Mouse (Mus musculus) spleen, postnatal 14 days (tissue): ENCODE measurements around the gene Taldo1.

Source experiments
- DNase-seq, 2 experiments: peaks; one replicate each; pipeline ENCODE4 v3.0.0; 2021 to 2022; ENCODE audit warnings: low spot score in 2 of 2

The Taldo1 gene

DNA sequence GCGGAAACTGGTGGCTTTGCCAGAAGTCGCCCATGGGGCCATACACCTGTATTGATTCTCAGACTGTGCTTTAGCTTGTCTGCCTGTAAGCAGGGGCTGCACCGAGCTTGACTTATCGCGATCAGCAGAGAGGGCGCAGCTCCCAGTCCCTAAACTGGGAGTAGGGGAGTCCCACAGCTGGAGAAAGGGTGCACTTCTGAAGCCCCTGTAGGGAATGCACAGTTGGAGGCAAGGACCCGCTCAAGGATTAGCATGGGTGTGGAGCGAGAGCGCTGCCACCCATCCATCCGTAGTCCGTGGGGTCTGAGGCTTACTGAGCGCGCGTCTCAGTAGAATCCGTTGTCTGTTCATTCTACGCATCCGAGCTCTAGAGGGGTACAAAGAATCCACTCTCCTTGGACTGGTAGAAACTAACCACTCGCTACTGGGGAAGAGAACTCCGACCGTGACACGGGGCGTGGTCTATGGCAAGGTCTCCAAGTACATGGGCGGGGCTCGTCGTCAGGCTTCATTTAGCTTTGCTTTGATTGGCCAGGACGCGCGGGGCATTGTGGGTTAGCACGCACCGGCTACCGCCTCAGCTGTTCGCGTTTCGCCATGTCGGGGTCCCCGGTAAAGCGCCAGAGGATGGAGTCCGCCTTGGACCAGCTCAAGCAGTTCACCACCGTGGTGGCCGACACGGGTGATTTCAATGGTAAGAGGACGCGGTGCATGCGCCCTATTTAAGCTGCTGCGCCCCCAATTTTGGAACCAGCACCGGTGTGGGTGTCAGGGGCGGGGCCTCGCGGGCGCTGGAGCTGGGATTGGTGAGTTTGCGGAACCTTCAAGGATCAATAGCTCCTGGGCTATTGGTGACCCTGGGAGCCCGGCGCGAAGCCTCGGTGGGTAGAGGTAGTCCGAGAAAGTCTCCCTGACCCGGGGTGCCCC lies at the start of gene Taldo1:
Gene Taldo1, plus strand, starts transcription at position 575 of the 927 bp plus-strand sequence.
- peak; percentile 95 to 96 for DNase-seq

DNA sequence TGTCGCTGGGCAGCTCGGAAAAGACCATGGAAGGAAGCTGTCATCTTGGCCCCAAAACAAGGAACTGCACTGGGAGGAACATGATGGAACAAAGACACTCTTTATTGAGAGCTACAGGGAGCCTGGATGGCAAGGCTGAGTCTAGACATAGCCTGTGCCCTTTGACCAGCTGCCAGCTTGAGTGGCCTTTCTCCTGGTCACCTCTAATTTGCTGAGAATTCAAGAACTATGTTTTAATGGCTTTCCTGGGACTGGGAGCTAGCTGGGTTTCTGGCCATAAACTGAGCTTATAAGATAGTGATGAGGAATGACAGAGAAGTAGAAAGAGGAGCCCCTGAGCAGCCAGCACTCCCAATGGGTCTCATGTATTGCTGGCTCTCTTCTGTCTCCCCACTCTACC lies 48.8 kb upstream of the Taldo1 start:
- no peak for DNase-seq

DNA sequence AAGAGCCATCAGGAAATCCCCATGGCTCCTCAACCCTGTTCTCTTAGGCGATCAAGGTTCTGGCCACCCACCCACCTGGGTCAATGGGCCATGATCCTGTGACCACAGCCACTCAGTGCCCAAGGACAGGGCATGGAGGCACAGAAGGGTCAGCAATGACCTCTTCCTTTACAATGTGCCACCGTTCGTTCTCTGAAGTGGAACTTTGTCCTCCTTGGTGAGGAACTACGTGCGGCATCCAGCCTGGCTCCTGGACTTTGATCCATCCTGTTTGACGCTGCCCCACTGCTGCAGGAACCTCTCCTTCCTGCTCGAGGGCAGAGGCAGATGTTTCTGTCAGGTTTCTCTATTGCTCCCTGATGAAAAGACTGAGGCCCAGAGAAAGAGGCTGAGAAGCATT lies 48.3 kb upstream of the Taldo1 start:
- DNase-seq: no peak

DNA sequence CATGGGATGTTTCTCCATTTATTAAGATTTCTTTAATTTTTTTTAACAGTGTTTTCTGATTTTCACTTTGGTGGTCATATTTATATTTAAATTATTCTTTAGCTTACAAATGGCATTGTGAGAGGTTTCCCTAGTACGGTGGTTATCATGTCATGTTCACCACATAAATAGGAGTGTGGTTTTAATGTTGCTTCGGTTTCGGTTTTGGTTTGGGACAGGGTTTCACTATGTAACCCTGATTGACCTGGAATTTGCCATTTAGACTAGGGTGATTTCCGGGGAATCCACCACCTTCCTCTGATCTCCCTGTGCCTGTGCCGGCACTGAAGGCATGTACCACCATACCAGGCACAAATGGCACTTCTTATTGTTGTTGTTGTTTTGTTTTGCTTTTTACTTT lies 47.2 kb upstream of the Taldo1 start:
- DNase-seq: no peak

DNA sequence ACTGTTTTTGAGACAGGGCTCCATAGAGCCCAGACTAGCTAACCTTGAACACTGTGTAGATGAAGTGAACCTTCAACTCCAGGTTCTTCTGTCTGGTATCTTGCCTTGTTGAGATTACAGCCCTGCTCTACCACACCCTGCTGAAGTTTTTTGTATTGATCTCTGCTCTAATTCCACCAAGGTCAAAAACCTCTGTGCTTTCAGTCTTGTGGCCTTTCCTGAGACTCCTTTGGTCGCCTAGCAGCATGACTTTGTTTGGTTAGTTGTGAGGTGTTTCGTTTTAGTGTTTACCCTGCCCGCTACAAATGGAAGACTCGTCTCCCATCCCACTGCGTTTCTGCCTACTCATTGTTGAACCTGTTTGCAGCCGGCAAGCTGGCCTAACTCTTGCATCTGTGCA lies 40.9 kb upstream of the Taldo1 start:
- no peak for DNase-seq

DNA sequence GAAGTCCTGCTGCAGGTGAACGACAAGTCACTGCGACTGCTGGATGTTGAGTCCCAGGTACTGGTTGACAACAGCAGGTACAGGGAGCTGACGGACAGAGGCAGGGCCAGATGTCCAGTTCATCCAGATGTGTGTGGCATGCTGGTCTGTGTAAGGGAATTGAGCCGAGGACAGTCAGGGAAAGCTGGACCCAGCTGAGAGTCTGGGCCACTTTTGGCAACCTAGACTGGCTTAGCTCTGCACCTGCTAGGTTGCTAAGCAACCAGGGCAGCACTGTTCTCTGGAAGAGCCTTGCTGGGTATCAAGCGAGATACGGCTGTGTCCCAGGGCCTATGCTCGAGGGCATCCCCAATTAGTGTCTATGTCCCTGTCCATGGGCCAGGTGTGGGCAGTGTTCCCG lies 36.9 kb upstream of the Taldo1 start:
- no peak for DNase-seq

DNA sequence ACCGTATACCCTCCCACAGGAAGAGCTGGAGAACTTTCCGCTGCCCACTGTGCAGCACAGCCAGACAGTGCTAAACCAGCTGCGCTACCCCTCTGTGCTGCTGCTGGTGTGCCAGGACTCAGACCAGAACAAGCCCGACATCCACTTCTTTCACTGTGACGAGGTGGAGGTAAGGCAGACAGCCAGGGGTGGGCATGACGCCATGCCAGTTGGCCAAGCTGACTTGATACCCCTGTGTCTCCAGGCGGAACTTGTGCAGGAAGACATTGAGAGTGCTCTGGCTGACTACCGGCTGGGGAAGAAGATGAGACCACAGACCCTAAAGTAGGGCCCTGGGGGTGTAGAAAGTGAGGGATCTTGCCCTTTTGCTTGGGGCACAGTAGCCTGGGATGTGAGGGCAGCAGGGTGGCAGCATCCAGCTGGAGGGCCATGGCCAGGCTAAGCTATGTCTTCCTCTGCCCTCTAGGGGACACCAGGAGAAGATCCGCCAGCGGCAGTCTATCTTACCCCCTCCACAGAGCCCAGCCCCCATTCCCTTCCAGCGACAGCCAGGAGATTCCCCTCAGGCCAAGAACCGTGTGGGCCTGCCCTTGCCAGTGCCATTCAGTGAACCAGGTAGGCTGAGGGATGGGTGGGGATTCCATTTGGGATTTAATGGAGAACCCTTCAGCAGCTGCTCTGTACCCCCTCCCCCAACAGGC lies 36.2 kb upstream of the Taldo1 start:
- DNase-seq: no peak

DNA sequence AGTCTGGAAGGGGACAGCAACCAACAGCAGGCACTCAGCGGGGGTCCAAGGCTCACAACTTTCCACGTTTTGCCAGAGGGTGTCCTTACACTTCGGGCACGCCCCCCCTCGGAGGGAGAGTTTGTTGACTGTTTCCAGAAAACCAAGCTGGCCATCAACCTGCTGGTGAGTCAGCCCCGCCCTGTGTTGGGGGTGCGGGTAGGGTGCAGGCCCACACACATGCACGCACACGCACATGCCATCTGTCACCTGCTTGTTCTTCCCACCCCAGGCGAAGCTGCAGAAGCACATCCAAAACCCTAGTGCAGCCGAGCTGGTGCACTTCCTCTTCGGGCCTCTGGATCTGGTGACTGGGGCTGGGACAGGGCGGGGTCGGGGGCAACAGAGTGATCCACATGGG lies 35.0 kb upstream of the Taldo1 start:
- no peak for DNase-seq

DNA sequence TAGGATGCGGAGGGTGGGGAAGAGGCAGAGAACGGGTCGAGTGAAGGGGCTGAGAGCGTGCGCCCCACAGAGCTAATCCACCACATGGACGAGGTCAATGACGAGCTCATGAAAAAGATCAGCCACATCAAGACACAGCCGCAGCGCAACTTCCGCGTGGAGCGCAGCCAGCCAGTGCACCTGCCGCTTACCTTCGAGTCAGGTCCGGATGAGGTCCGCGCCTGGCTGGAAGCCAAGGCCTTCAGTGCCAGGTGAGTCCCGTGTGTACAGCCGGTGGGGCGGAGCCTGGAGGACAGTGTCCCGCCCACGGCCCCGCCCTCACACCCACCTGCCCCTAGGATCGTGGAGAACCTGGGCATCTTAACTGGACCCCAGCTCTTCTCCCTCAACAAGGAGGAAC lies 30.5 kb upstream of the Taldo1 start:
- DNase-seq: peak in 1 of 2 experiments; percentile 19

DNA sequence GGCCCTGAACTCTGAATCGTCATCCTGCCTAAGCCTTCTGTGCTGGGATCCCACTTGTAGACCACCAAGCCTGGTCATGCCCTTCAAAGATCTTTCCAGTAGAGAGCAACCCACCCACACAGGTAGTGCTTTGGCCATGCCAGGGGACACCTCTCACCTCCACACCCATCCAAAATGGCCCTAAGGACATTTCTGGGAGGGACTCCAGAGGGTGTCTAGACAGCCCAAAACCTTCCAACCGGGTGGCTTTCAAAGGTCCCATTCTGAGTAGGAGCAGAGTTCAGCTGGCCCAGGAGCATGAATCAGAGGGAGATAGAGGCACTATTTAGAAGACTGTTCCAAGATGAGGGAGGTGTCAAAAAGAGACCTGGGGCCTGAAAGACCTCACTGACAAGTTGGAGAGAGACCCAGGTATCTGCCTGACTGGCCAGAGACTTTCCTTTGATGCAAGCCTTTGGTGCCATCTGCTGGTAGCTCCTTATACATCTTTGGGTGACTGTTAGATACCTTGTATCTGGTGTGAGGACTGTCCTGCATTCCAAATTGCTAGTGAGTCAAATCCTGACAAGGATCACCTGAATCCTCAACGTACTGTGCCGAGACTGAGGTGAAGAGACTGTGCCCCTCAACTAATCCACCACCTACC lies 28.8 kb upstream of the Taldo1 start:
- DNase-seq: peak; percentile 49 to 75

DNA sequence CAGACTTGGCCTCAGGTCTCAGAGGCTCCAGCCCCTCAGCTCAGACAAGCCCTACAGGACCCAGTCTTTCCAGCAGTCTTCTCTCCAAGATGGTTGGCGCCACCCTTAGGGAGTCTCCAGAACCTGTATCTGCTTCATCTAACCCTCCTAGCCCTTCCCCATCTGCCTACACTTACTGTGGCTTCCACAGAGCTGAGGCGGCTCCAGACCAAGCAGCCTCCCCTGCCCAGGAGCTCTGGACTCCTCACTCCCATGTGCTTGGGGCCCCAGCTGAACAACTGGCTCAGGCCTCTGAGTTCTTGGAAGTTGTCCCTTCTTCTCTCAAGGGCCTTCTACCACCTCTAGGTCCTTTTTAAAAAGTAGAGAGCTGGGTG lies 28.3 kb upstream of the Taldo1 start:
- no peak for DNase-seq

DNA sequence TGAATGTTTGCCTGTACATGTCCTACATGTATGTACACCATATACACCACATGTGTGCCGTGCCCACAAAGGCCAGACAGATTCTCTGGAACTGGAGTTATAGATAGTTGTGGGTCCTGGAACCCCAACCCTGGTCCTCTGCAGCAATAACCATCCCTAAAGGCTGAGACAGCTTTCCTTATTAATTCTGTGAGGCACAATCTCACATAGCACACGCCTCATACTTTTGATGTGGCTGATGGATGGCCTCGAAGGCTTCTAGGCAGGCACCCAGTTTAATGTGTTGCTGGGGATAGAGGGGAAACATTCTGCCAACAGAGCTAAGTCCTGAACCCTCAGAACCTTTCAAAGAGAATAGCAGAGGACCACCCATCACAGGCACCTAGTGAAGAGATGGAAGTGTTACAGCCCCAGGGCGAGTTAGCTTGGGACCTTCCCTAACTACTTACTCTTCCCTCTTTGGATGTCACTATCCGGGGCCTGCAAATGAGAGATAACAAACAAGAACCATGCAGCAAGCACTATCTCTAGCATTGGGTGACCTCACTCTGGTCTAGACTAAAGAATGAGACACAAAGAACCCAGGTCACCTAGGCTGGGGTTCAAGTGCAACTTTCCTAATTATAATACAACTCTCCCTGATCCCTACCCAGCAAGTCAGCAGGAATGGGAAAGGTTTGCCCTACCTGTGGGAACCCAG lies 27.5 kb upstream of the Taldo1 start:
- no peak for DNase-seq

DNA sequence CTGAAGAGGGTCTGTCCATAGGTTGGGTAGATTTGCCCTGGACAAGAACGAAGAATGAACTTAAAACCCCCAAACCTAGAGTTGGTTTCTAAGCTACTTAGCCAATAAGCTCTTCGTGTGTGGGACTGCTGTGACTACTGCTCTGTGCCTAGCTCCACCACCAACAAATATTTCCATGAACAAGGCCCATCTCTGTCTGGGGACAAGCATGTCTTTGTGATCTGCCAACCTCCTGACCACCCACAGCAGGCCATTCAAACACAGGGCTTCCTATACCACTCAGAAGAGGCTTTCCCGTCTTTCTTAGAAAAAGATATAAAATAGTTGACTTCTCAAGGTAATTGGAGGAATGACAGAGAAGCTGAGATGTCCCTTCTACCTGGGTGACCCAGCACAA lies 27.0 kb upstream of the Taldo1 start:
- DNase-seq: no peak

DNA sequence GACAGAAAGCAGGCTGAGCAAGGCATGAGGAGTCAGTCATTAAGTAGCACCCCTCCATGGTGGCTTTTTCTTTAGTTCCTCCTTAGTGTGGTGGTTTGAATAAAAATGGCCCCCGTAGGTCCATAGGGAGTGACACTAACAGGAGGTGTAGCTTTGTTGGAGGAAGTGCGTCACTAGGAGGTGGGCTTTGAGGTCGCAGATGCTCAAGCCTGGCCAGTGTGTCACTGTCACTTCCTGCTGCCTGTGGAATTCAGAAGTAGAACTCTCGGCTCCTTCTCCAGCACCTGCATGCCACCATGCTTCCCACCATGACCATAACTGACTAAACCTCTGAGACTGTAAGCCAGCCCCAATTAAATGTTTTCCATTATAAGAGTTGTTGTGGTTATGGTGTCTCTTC lies 24.6 kb upstream of the Taldo1 start:
- no peak for DNase-seq

DNA sequence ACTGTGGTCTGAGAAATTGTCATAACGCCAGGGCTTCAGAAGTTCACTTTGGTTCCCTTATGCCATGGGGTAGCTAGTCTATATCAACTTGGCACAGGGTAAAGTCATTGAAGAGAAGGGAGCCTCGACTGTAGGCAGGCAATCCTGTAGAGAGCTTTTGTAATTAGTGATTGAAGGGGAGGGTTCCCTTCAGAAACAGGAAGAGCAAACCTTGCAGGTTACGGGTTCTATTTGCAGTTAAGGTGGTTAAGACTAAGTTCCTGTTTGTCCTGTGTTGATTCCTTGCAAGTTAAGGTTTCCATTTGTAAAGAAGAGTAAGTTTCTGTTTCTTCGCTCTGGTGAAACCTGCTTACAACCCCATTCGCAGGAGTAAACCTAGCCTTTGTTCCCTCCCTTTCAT lies 22.1 kb upstream of the Taldo1 start:
- no peak for DNase-seq

DNA sequence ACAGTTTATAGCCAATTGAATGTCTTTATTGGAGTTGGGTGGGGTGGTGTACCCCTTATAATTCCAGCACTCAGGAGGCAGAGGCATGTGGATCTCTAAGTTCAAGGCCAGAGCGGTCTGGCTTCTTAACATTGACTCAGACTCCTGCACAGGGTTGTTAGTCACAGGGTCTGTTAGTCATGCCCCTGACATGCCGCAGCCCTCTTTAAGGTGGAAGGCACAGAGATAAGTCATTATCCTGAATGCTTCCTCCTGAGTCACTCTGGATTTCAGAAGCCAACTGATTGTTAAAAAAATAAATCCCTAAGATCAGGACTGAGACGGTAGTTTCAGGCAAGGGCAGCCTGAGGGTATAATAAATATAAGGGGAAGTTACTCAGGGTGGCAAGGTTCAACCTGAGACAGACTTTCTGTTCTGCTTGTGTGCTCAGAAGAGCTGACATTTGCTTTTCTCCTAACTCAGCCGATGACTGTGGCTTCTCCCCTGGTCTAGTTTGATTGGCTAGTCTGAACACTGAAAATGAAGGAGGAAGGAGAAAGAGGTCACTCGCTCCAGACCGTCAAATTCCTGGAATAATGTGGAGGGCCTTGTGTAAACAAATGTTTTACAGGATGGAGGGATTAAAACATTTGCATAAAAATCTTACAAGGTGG lies 19.9 kb upstream of the Taldo1 start:
- DNase-seq: no peak

DNA sequence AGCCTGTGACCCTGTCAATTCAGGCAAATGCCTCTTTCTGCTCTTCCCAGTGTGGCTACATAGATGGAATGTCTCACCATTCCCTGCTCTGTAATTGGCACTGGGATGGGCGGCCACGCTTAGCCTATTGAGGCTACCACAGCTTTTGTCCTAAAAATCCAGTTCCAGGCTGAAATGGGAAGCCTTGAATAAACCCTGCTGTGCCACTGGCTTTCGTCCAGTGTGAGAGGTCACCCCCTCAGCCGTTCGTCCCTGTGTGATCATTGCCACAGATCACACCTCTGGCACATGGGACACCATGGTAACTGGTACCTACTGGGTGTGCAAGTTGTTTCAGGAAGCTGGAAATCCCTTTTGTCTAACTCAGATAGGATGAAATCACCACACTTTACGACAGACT lies 18.4 kb upstream of the Taldo1 start:
- no peak for DNase-seq

DNA sequence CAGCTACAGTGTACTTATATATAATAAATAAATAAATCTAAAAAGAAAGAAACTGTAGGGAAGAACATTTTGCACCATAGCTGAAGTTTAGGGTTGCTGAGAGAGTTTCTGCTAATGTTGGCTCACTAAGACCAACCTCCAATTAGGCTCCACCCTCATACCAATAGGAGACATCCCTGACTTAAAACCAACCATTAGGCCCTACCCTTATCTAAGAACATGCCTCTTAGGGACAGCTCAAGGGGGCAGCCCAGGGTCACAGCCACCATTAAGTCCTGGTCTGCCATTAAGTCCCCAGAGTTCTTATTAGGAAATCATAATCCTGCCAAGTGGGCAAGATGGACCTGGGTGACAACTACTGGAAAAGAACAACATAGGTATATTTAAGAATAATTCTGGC lies 17.6 kb upstream of the Taldo1 start:
- no peak for DNase-seq

DNA sequence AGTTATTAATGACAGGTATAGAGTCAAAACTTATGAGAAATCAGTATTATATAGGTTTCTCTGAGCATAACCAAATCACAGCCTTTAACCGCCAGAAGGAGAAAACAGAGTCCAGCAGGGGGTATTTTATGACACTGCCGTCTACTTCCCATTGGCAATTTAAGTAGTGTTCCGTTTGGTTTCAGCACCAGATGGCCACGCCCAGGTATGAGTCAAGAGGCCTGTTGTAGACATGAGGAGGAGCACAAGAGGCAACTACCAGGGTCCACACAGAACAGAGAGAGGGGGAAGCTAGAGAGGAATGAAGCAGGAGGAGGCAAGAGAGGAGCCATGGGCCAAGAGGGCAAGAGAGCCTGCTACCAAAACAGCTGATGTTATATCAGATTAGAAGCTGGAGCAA lies 12.4 kb upstream of the Taldo1 start:
- DNase-seq: no peak

DNA sequence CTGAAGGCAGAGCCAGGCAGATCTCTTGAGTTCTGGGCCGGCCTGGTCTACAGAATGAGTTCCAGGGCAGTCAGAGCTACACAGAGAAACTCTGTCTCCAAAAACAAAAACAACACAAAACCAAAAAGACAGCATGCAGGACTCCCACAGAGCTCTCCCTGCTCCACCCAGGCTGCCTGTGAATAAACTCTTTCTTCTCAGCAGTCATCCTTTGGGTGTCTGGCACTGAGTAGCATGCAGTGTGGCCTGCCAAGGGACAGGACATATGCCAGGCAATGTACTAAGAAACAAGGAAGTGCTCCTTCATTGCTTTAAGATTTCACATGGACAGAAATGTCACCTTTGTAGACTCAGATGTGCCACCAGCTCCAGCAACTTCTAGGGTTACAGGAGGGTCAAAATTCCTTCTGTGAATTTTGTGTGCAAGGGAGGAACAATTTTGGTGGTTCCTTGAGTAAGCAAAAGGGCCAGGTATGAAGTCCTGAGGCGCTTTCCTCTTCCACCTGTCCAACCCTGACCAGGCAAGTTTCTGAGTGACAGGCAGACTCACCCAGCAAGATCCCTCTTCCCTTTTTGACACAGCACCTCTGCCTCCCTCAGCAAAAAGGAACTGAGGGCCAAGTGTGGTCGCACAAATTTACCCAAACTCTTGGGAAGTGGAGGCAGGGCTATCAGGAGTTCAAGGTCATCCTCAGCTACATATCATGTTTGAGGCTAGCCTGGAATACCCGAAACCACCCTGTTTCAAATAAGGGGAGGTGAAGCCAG lies 10.7 kb upstream of the Taldo1 start:
- DNase-seq: no peak
